Mouse (Mus musculus): ENCODE data around the gene Hoxa1. TPM values are rescaled to one million over a fixed set of nuclear protein-coding genes. Genes with fewer than 3 reads are reported as not detected.

The Hoxa1 gene
- total RNA-seq, 2 experiments from 2014 or later = not detected

- no peak for DNase-seq
- intact Hi-C loops (cut with DNase I) = no loop called here
Measured at GRCm38 (mm10) chr6:52162093-52162380, 3.9 kb upstream of the Hoxa1 start.

GRCm38 (mm10) chr6:52161336-52162092 is 3.4 kb upstream of the Hoxa1 start:
- intact Hi-C loops (cut with DNase I) = no loop called here
- no peak for DNase-seq

GRCm38 (mm10) chr6:52160511-52161335 is 2.6 kb upstream of the Hoxa1 start:
- DNase-seq = no peak
- intact Hi-C loops (cut with DNase I) = no loop called here

- intact Hi-C loops (cut with DNase I) = loop anchor here (5.0 kb wide), 1 partner anchor 153 kb away; no protein-coding TSS in a partner anchor
- no peak for DNase-seq
Measured at GRCm38 (mm10) chr6:52159979-52160378, 1.9 kb upstream of the Hoxa1 start.

GRCm38 (mm10) chr6:52159164-52159761 is 1.1 kb upstream of the Hoxa1 start:
- intact Hi-C loops (cut with DNase I) = loop anchor here (5.0 kb wide), 1 partner anchor 152 kb away; no protein-coding TSS in a partner anchor
- DNase-seq = no peak

GRCm38 (mm10) chr6:52157466-52158275 is 446 bp downstream of the Hoxa1 start:
- DNase-seq = no peak

GRCm38 (mm10) chr6:52156551-52157200 is 1.4 kb downstream of the Hoxa1 start:
- intact Hi-C loops (cut with DNase I) = loop anchor here (5.0 kb wide), 1 partner anchor 149 kb away; no protein-coding TSS in a partner anchor
- no peak for DNase-seq

More at GRCm38 (mm10) chr6:52157466-52158275, 446 bp downstream of the Hoxa1 start:
- intact Hi-C loops (cut with DNase I) = loop anchor here (5.0 kb wide), 1 partner anchor 150 kb away; no protein-coding TSS in a partner anchor

GRCm38 (mm10) chr6:52155471-52155870 is 2.6 kb downstream of the Hoxa1 start:
- intact Hi-C loops (cut with DNase I) = loop anchor here (5.0 kb wide), 1 partner anchor 148 kb away; no protein-coding TSS in a partner anchor
- DNase-seq = no peak

GRCm38 (mm10) chr6:52154044-52154443 is 4.1 kb downstream of the Hoxa1 start:
- DNase-seq = no peak
- intact Hi-C loops (cut with DNase I) = no loop called here

GRCm38 (mm10) chr6:52153270-52153669 is 4.8 kb downstream of the Hoxa1 start:
- DNase-seq = no peak
- intact Hi-C loops (cut with DNase I) = no loop called here

GRCm38 (mm10) chr6:52152226-52153193 is 5.6 kb downstream of the Hoxa1 start:
- intact Hi-C loops (cut with DNase I) = no loop called here
- DNase-seq = no peak

GRCm38 (mm10) chr6:52151571-52151970 is 6.5 kb downstream of the Hoxa1 start:
- intact Hi-C loops (cut with DNase I) = no loop called here
- no peak for DNase-seq

- intact Hi-C loops (cut with DNase I) = no loop called here
- no peak for DNase-seq
Measured at GRCm38 (mm10) chr6:52150401-52150966, 7.6 kb downstream of the Hoxa1 start.

- no peak for DNase-seq
- intact Hi-C loops (cut with DNase I) = loop anchor here (10.0 kb wide), 1 partner anchor 114 kb away; no protein-coding TSS in a partner anchor
Measured at GRCm38 (mm10) chr6:52139115-52139514, 19.0 kb downstream of the Hoxa1 start.

GRCm38 (mm10) chr6:52138576-52138975 is 19.5 kb downstream of the Hoxa1 start:
- intact Hi-C loops (cut with DNase I) = loop anchor here (10.0 kb wide), 1 partner anchor 114 kb away; no protein-coding TSS in a partner anchor
- DNase-seq = no peak

- DNase-seq = no peak
- intact Hi-C loops (cut with DNase I) = loop anchor here (10.0 kb wide), 1 partner anchor 113 kb away; no protein-coding TSS in a partner anchor
Measured at GRCm38 (mm10) chr6:52137841-52138535, 20.1 kb downstream of the Hoxa1 start.

GRCm38 (mm10) chr6:52123673-52124072 is 34.4 kb downstream of the Hoxa1 start:
- intact Hi-C loops (cut with DNase I) = loop anchor here (5.0 kb wide), 1 partner anchor 71 kb away; no protein-coding TSS in a partner anchor
- DNase-seq = no peak
